Mouse (Mus musculus) liver, postnatal 0 days (tissue): ENCODE measurements at regions not wholly inside any gene's neighbourhood (a gene's known extent, or its start where the extent isn't known, plus 50 kb on each side); places are given as distances from the start of the nearest gene placed in this dataset.

Source experiments
- ATAC-seq: fragments of 200-750 bp; cut with Nextera tagmentation; 2 replicates; pipeline ENCODE4 v1.8.0; 2017; ENCODE audit warnings: mild to moderate bottlenecking, moderate library complexity
- DNase-seq: peaks from one replicate; pipeline ENCODE4 v3.0.0-alpha.2; 2016
- H3K27ac ChIP-seq: fragments of 300-500 bp; sonication (generic); 2 replicates; pipeline ENCODE4 v1.5.1; 2014; ENCODE audit warnings: antibody characterized with exemption, moderate library complexity, mild to moderate bottlenecking, low read depth
- H3K27me3 ChIP-seq: fragments of 300-500 bp; sonication (generic); 2 replicates; pipeline ENCODE4 v1.6.1; 2014; ENCODE audit warnings: low read length, control low read depth, mixed read lengths; ENCODE audit not compliant: insufficient read depth
- H3K36me3 ChIP-seq: fragments of 300-500 bp; sonication (generic); replicated peaks from 2 replicates; pipeline ENCODE4 v1.6.1; 2014; ENCODE audit warnings: mild to moderate bottlenecking, control low read depth, low read length, moderate library complexity, mixed read lengths; ENCODE audit not compliant: insufficient read depth
- H3K4me1 ChIP-seq: fragments of 300-500 bp; sonication (generic); 2 replicates; pipeline ENCODE4 v1.6.1; 2014; ENCODE audit warnings: antibody characterized with exemption, mild to moderate bottlenecking, control low read depth; ENCODE audit not compliant: insufficient read depth
- H3K4me2 ChIP-seq: fragments of 300-500 bp; sonication (generic); 2 replicates; pipeline ENCODE4 v1.6.1; 2014; ENCODE audit warnings: low read depth, mild to moderate bottlenecking, low read length, moderate library complexity, mixed read lengths
- H3K4me3 ChIP-seq: fragments of 300-500 bp; sonication (generic); 2 replicates; pipeline ENCODE4 v1.5.1; 2014; ENCODE audit warnings: low read depth, low read length
- H3K9ac ChIP-seq: fragments of 300-500 bp; sonication (generic); replicated peaks from 2 replicates; pipeline ENCODE4 v1.6.1; 2014; ENCODE audit warnings: mild to moderate bottlenecking, moderate library complexity
- H3K9me3 ChIP-seq: fragments of 300-500 bp; sonication (generic); 2 replicates; pipeline ENCODE4 v1.6.1; 2016; ENCODE audit warnings: mild to moderate bottlenecking, control low read depth, low read length, mixed read lengths
- CTCF ChIP-seq: sonication (generic); IDR thresholded peaks from 2 replicates; pipeline ENCODE4 v1.5.1; 2016; ENCODE audit warnings: antibody characterized with exemption, low read depth
- EP300 ChIP-seq: IDR thresholded peaks from 2 replicates; pipeline ENCODE4 v1.6.1; 2016; ENCODE audit warnings: antibody characterized with exemption, low read depth, mild to moderate bottlenecking
- WGBS: fragments of 180-500 bp; shearing (Covaris S2); extraction: QIAGEN DNeasy Blood & Tissue Kit; methylation state at CpG from one replicate; pipeline ENCODE4 v1.1.7; 2014; ENCODE audit not compliant: insufficient replicate concordance; 5-methylcytosine and 5-hydroxymethylcytosine counted together

- Histone ChIP-seq H3K36me3 (no peaks in the 10 kb centered on the region), H3K4me2 (no peak overlapping the region), H3K9me3 (no peaks in the 10 kb centered on the region), H3K27ac (no peak overlapping the region), H3K27me3 (no peaks in the 10 kb centered on the region), H3K9ac (no peak overlapping the region), H3K4me1 (0 out of 2 replicates have a peak, but pooled peaks cover 4% of the 10 kb centered on the region), H3K4me3 (no peak overlapping the region)
- no peak for TF ChIP-seq EP300
- no peak for TF ChIP-seq CTCF
- ATAC-seq (no peak), DNase-seq (no peak)
- 25% methylated on average over 6 of the region's 6 CpGs for WGBS
These were observed 51.1 kb upstream of the Otos start for GRCm38 (mm10) chr1:92699697-92700096.

DNA sequence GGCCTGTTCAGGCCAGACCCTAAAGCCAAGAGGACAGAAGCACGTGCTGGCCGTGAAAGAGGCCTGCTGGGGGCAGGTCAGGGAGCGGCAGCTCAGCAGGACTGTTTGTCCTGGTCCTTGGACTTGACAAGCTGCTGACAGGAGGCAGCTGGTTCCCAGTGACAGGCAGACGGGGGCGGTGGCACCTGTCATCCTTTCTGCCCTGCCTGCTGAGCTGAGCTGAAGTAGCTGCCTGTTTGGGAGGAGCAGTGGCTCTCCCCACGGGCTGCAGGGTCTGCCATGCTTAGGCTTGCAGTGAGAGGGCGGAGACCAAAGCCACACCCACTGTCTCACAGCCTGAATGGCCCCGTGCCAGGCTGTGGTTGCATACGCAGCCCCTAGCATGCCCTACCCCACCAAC, 50.4 kb upstream of the Otos start:
- Histone ChIP-seq H3K4me1 (0 out of 2 replicates have a peak, but pooled peaks cover 4% of the 10 kb centered on the region), H3K4me2 (no peak overlapping the region), H3K27ac (no peak overlapping the region), H3K36me3 (no peaks in the 10 kb centered on the region), H3K4me3 (no peak overlapping the region), H3K9ac (no peak overlapping the region), H3K9me3 (no peaks in the 10 kb centered on the region), H3K27me3 (no peaks in the 10 kb centered on the region)
- WGBS = 10% methylated on average over 9 of the region's 9 CpGs
- ATAC-seq = no peak
- peak; percentile 33 for DNase-seq
- no peak for TF ChIP-seq EP300
- TF ChIP-seq CTCF = no peak

- no peaks in the 10 kb centered on the region for H3K27me3 ChIP-seq
- no peak overlapping the region for H3K4me3 ChIP-seq
- TF ChIP-seq CTCF (no peak), EP300 (no peak)
- no peak overlapping the region for H3K9ac ChIP-seq
- H3K9me3 ChIP-seq = no peaks in the 10 kb centered on the region
- H3K4me2 ChIP-seq = no peak overlapping the region
- WGBS = 92% methylated on average over 3 of the region's 3 CpGs
- 0 out of 2 replicates have a peak, but pooled peaks cover 4% of the 10 kb centered on the region for H3K4me1 ChIP-seq
- H3K36me3 ChIP-seq = no peaks in the 10 kb centered on the region
- no peak overlapping the region for H3K27ac ChIP-seq
- DNase-seq (no peak), ATAC-seq (no peak)
These were observed 49.9 kb upstream of the Otos start for GRCm38 (mm10) chr1:92698541-92698940.
